Mouse (Mus musculus): ENCODE data around the gene Cwh43.

DNA sequence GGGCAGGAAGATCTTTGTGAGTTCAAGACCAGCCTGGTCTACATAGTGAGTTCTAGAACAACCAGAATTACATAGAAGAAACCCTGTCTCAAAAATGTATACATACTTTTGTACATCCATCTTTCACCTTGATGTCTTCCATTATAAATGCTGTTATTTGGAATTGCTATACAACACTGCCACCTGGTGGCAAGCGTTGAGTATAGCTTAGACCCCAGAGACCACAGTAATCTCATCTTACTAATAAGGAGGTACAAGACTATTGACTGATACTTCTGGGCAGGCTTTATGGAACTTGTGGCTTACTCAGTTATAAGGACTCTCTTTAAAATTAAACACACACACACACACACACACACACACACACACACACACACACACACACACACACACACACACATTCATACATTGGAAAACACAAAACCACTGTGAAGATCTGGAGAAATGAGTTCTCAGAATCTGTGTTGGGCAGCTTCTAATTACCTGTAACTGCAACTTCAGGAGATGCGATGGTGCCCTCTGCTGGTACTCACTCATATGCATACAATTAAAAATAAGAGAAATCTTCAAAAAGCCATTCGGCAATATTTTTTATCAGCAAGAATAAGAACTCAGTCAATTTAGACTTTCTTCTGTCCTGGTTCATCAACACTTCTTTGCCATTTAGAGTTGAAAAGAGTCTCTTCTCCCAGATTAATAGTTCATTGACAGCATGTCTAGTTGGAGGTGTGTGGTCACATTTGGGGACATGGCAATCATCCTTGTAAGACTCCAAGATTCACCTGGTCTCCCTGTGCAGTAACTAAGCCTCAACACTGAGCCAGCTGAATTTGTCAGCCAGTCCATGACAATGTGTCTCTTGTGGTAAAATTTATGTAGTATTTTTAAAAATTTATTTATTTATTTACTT lies 22.9 kb upstream of the Cwh43 start:
- TF ChIP-seq POLR2A (IDR thresholded peaks at IDR 0.05; ENCODE audit: borderline replicate concordance, extremely low read depth, low read depth, low read length), result no peak
- TF ChIP-seq CTCF (IDR thresholded peaks at IDR 0.05; ENCODE audit: insufficient read depth, low read length), result no peak
